Mouse (Mus musculus): ENCODE measurements around the gene Krba1. TPM values are rescaled to one million over a fixed set of nuclear protein-coding genes. Genes with fewer than 3 reads are reported as not detected.

Krba1 gene
- polyA plus RNA-seq, 1 experiment from 2014 or later: 21.1 TPM

GRCm38 (mm10) chr6:48443592-48444309, 48.4 kb downstream of the Krba1 start:
- peak overlapping the region; percentile 80 for H3K27ac ChIP-seq
- peaks cover 37% of the 10 kb centered on the region for H3K4me1 ChIP-seq
- H3K36me3 ChIP-seq (ENCODE audit: poor library complexity, severe bottlenecking): peaks cover 26% of the 10 kb centered on the region
- ATAC-seq: peak; percentile 82
- no peaks in the 10 kb centered on the region for H3K9me3 ChIP-seq (replicated peaks)
- peak overlapping the region; percentile 92 for H3K4me2 ChIP-seq
- 2% methylated on average over 18 of the region's 19 CpGs for WGBS
- peak overlapping the region; percentile 54 for H3K9ac ChIP-seq
- peaks cover 12% of the 10 kb centered on the region for H3K27me3 ChIP-seq
- peak overlapping the region; percentile 79 for H3K4me3 ChIP-seq

DNA sequence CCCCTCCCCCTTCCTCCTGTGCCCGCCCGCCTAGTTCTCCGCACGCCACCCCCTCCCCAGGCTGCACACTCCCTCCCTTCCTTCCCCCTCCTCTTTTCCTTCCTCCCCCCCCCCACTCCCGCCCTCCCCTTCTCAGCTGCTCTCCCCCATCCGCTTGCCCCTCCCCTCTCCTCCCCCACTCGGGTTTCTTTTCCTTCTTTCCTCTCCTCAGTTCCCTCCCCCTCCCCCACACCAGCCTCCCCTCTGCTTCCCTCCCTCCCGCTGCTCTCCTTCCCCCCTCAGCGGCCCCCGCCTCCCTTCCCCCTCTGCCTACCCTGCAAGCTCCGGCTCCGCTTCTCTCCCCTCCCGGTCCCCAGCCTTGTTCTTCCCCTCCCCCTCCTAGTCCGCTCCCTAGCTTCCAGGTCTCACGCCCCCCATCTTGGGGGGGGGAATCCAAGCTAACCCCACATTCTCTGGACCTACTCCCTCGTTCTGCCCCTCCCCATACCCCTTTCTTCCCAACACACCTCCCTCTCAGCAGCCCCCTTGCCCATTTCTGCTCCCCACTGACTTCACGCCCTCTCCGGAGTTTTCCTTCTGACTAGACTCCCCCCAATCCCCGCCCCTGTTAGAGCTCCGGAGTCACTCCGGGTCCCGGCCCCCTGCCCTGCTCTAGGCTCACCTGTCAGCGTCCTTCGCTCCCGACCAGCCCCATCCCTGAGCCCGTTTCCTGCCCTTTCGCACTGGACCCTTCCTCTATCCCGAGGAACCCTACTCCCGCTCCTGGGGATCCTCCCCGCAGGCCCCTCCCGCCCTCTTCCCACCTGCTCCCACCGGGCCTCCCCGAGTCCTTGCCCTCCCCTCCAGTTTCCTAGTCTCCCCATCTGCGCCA, 49.2 kb downstream of the Krba1 start:
- H3K4me3 ChIP-seq: peak overlapping the region; percentile 79

DNA sequence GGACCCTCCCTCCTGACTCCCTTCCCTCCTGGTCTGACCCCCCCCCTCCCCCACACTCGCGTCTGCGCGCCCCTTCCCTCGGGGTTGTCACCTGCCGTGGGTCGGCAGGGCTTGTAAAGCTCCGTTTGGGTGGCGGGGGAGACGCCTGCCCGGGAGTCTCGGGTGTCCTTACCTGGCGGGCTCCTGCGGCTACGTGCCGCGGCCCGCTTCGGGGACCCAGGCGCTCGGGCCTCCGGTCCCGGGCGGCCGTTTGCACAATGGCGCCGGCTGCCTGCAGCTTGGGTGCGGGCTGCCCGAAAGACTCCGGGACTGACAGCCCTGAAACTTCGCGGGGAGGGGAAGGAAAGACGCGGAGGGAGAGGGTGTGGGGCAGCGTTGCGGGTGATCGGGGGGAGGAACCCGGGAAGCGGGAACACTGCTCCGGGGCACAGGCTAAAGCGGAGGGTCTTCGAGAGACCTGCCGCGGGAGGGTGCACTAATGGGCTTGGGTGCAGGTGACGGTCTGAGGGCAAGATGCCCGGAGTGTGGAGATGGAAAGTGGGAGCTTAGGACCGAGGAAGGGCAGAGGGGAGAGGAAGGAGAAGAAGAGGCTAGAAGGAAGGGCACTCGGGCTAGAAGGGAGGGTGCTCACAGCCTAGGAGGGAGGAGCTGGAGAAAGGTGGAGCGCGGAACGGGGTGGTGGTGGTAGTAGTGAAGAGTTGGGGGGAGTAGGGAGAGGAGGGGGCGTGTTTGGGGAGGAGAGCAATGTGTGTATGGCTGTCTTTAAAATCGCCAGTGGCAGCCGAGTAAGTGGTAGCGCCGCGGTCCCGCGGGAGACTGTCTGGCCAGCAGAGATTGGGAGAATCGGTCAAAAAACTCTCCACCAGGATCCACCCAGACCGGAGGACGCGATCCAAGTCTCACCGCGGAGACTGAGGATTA, 50.1 kb downstream of the Krba1 start, which contains the start of gene Zfp467:
Gene Zfp467, minus strand, starts transcription at position 645 of the 921 bp plus-strand sequence.
- ATAC-seq: peak; percentile 25
- Histone ChIP-seq H3K4me2 (peak within 1 kb of the TSS; percentile 92), H3K4me3 (peak within 1 kb of the TSS; percentile 79), H3K9ac (peak within 1 kb of the TSS; percentile 87), H3K27me3 (no peaks in the 10 kb centered on the region), H3K4me1 (peaks cover 26% of the 10 kb centered on the region), H3K27ac (peak within 1 kb of the TSS; percentile 88), H3K36me3 (ENCODE audit: poor library complexity, severe bottlenecking) (peaks cover 20% of the 10 kb centered on the region), H3K9me3 (replicated peaks) (no peaks in the 10 kb centered on the region)
- under 1% methylated on average over 64 of the region's 65 CpGs for WGBS

More for the DNA sequence above, 49.2 kb downstream of the Krba1 start:
- H3K4me1 ChIP-seq: peaks cover 29% of the 10 kb centered on the region
- H3K9me3 ChIP-seq (replicated peaks): no peaks in the 10 kb centered on the region
- peaks cover 4% of the 10 kb centered on the region for H3K27me3 ChIP-seq
- H3K4me2 ChIP-seq: peak overlapping the region; percentile 92
- peak; percentile 72 for ATAC-seq
- H3K27ac ChIP-seq: peak overlapping the region; percentile 88
- H3K9ac ChIP-seq: peak overlapping the region; percentile 87
- WGBS: 2% methylated on average over 30 of the region's 34 CpGs
- H3K36me3 ChIP-seq (ENCODE audit: poor library complexity, severe bottlenecking): peaks cover 20% of the 10 kb centered on the region

DNA sequence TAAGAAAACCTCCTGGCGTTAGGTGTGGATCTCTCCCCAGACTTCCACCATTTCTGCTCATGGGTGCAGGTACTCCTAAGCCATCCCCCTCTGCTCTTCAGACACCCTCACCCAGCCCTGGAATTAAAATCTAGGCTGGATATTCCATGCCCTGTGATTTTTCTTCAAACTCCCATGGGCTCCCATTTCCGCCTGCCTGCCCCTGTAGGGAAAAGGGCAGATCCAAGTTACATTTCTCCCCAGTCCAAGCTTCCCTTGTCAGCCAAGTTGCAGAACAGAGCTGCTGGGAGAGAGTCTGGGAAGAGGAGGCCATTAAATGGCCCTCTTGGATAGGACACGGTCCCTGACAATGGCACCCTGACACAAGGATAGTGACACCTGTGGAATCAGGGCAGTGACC, 50.9 kb downstream of the Krba1 start:
- H3K9me3 ChIP-seq (replicated peaks): no peaks in the 10 kb centered on the region
- H3K4me3 ChIP-seq: peak overlapping the region; percentile 79
- no peak for ATAC-seq
- H3K4me2 ChIP-seq: peak overlapping the region; percentile 92
- WGBS: 36% methylated on average over 3 of the region's 3 CpGs
- peaks cover 14% of the 10 kb centered on the region for H3K36me3 ChIP-seq (ENCODE audit: poor library complexity, severe bottlenecking)
- no peak overlapping the region for H3K27ac ChIP-seq
- no peaks in the 10 kb centered on the region for H3K27me3 ChIP-seq
- H3K9ac ChIP-seq: peak overlapping the region; percentile 87; the same call in 1 of the 2 replicates
- H3K4me1 ChIP-seq: peaks cover 19% of the 10 kb centered on the region

DNA sequence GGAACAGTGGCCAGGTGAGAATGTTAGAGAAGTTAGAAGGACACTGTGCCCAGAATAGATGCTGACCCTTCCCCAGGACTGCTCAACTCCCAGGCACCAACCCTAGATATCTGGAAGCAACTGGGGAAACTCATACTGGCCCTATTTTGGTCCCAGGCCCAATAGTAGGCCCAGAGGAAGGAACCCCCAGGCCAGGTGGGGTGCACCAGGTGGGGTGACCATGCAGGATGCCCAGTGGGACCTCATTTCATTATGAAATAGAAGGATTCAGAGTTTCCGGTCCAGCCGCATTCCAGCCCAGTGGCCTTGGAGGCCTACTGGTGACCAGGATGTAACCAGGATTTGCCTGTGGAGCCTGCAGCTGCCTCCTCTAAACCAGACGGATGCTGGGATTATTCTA, 51.5 kb downstream of the Krba1 start:
- H3K4me1 ChIP-seq: peaks cover 17% of the 10 kb centered on the region
- no peak overlapping the region for H3K27ac ChIP-seq
- H3K27me3 ChIP-seq: no peaks in the 10 kb centered on the region
- no peak overlapping the region for H3K9ac ChIP-seq
- 79% methylated on average over 3 of the region's 3 CpGs for WGBS
- no peak overlapping the region for H3K4me3 ChIP-seq
- no peak overlapping the region for H3K4me2 ChIP-seq
- no peaks in the 10 kb centered on the region for H3K9me3 ChIP-seq (replicated peaks)
- H3K36me3 ChIP-seq (ENCODE audit: poor library complexity, severe bottlenecking): peaks cover 7% of the 10 kb centered on the region
- no peak for ATAC-seq

DNA sequence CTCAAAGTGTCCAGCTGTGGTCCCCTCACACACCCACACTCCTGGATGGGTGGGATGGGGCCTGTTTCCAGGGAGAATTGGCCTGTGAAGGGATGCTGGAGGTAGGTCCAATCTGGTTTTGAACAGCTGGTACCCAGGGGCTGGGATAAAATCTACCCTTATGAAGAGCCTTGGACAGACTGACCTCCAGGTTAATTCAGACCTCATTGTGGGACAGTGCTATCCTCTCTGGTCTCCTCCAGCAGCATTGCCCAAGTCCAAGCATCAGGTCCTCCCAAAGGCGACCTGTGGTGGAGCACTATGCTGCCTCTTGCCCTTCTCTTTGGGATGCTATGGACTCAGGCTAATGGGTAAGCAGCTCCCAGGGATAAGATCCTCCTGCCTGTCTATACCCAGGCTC, 52.5 kb downstream of the Krba1 start, which contains the start of gene Sspo:
Gene Sspo, plus strand, starts transcription at position 301 of the 400 bp plus-strand sequence.
- Histone ChIP-seq H3K9me3 (replicated peaks) (no peaks in the 10 kb centered on the region), H3K4me1 (peaks cover 19% of the 10 kb centered on the region), H3K36me3 (ENCODE audit: poor library complexity, severe bottlenecking) (no peaks in the 10 kb centered on the region), H3K27me3 (no peaks in the 10 kb centered on the region), H3K4me3 (no peak within 1 kb of the TSS), H3K27ac (no peak within 1 kb of the TSS), H3K9ac (no peak within 1 kb of the TSS), H3K4me2 (no peak within 1 kb of the TSS)
- ATAC-seq: no peak
- WGBS: 90% methylated on average over 1 of the region's 1 CpGs

DNA sequence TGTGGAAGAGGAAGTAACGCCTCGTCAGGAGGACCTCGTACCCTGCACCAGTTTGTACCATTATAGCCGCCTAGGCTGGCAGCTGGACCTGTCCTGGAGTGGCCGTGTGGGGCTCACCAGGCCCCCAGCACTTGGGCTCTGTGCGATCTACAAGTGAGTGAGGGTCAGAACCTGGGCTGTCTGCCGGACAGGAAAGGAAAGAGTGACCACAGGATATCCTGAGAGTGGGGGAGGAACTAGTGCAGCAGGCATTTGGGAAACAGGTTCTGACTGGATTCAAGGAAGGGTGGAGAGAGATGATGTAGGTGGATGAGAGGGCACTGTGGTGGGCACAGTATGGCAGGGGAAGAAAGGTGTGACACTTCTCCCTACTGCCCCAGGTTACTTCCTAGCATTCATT, 53.1 kb downstream of the Krba1 start:
- 79% methylated on average over 7 of the region's 7 CpGs for WGBS

DNA sequence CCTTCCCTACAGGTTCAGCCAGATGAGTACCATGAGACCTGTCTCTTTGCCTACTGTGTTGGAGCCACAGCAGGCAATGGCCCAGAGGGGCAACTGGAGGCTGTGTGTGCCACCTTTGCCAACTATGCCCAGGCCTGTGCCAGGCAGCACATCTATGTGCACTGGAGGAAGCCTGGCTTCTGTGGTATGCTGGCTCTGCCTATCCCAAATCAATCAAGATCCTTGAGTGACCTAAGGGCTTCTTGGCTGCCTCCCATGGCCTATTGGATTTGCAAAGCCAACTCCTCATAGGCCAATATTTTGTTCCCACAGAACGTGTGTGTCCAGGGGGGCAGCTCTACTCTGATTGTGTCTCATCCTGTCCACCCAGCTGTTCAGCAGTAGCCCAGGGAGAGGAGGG, 56.8 kb downstream of the Krba1 start:
- Histone ChIP-seq H3K4me3 (no peak overlapping the region), H3K27ac (no peak overlapping the region), H3K27me3 (no peaks in the 10 kb centered on the region), H3K9ac (no peak overlapping the region), H3K9me3 (replicated peaks) (no peaks in the 10 kb centered on the region), H3K4me1 (0 out of 2 replicates have a peak, but pooled peaks cover 5% of the 10 kb centered on the region), H3K36me3 (ENCODE audit: poor library complexity, severe bottlenecking) (no peaks in the 10 kb centered on the region), H3K4me2 (no peak overlapping the region)
- no peak for ATAC-seq
- WGBS: 53% methylated on average over 1 of the region's 1 CpGs

More for the DNA sequence above, 53.1 kb downstream of the Krba1 start:
- H3K27ac ChIP-seq: no peak overlapping the region
- no peaks in the 10 kb centered on the region for H3K36me3 ChIP-seq (ENCODE audit: poor library complexity, severe bottlenecking)
- peaks cover 16% of the 10 kb centered on the region for H3K4me1 ChIP-seq
- ATAC-seq: no peak
- no peak overlapping the region for H3K9ac ChIP-seq
- H3K9me3 ChIP-seq (replicated peaks): no peaks in the 10 kb centered on the region
- H3K4me2 ChIP-seq: no peak overlapping the region
- no peak overlapping the region for H3K4me3 ChIP-seq
- H3K27me3 ChIP-seq: no peaks in the 10 kb centered on the region

DNA sequence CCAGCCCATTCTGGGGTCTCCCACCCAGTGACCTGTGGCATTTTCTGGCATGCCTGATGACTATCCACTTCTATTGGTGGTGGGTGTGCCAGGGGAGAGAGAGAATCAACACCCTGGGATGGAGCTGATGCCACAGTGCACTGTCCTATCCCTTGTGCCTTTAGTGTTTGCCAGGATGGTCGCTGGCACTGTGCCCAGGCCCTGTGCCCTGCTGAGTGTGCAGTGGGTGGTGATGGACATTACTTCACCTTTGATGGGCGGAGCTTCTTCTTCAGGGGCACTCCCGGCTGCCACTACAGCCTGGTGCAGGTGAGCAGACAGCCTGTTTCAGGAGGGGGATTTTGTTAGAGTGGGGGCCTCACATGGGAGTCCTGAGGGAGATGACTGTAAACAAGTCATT, 57.4 kb downstream of the Krba1 start:
- no peak overlapping the region for H3K4me2 ChIP-seq
- H3K4me1 ChIP-seq: 0 out of 2 replicates have a peak, but pooled peaks cover 5% of the 10 kb centered on the region
- no peak for ATAC-seq
- H3K4me3 ChIP-seq: no peak overlapping the region
- H3K27ac ChIP-seq: no peak overlapping the region
- H3K9me3 ChIP-seq (replicated peaks): no peaks in the 10 kb centered on the region
- no peaks in the 10 kb centered on the region for H3K36me3 ChIP-seq (ENCODE audit: poor library complexity, severe bottlenecking)
- 75% methylated on average over 3 of the region's 3 CpGs for WGBS
- H3K27me3 ChIP-seq: no peaks in the 10 kb centered on the region
- no peak overlapping the region for H3K9ac ChIP-seq

DNA sequence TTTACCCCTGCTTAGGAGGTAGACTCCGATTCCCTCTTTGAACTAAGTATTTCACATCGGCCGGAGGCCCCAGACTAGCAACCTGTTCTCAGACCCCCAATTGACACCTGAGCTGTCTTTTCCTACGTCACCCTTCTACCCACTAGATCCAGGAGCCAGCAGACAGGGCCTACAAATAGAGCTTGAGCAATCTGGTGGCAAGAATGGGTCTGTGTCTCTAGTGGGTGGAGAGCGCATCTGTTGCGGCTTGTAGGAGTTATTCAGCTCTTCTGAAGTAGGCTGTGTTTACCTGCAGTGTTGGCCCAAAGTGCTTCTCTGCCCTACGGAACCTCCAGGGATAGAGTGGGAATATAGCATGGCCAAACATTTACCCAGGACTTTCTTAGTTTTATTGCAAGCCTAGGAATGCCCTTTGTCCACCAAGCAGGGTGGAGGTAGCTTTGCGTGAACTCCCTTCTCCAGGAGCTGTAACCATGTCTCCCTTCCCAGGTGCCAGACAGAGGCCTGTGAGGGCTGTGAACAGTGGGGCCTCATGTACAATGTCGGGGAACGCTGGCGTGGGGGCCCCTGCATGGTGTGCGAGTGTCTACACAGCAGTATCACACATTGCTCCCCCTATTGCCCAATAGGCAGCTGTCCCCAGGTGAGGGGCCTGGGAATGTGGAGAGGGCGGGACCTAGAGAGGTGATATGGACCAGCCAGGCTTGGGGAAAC, 69.7 kb downstream of the Krba1 start:
- ATAC-seq: no peak
- Histone ChIP-seq H3K27me3 (no peaks in the 10 kb centered on the region), H3K9me3 (replicated peaks) (no peaks in the 10 kb centered on the region), H3K4me1 (no peaks in the 10 kb centered on the region), H3K9ac (no peak overlapping the region), H3K4me2 (no peak overlapping the region), H3K27ac (no peak overlapping the region), H3K36me3 (ENCODE audit: poor library complexity, severe bottlenecking) (no peaks in the 10 kb centered on the region), H3K4me3 (no peak overlapping the region)
- 94% methylated on average over 13 of the region's 13 CpGs for WGBS

- no peaks in the 10 kb centered on the region for H3K9me3 ChIP-seq (replicated peaks)
- H3K4me2 ChIP-seq: no peak overlapping the region
- WGBS: 40% methylated on average over 6 of the region's 6 CpGs
- H3K4me3 ChIP-seq: no peak overlapping the region
- no peaks in the 10 kb centered on the region for H3K4me1 ChIP-seq
- H3K9ac ChIP-seq: no peak overlapping the region
- H3K27ac ChIP-seq: no peak overlapping the region
- no peaks in the 10 kb centered on the region for H3K27me3 ChIP-seq
- no peaks in the 10 kb centered on the region for H3K36me3 ChIP-seq (ENCODE audit: poor library complexity, severe bottlenecking)
- ATAC-seq: no peak
Observed at GRCm38 (mm10) chr6:48466715-48467114, 71.3 kb downstream of the Krba1 start.

Measured in forebrain, embryonic 13.5 days (tissue).